Mouse (Mus musculus) left cerebral cortex, adult 2 months (tissue): ENCODE results near the gene Trmt10c. TPM values are rescaled to one million over a fixed set of nuclear protein-coding genes. Genes with fewer than 3 reads are reported as not detected.
"Not testable (repeated sequence)": the region's sequence is repeated elsewhere in the genome, so short reads cannot be mapped to it uniquely, and the experiment has no call there.

Experiments used
- DNase-seq, 2 experiments: peaks; one replicate each; pipeline ENCODE4 v3.0.0; 2021 to 2022; ENCODE audit warnings: low spot score in 2 of 2, mixed read lengths in 1 of 2; ENCODE audit errors: extremely low spot score in 1 of 2
- H3K27ac ChIP-seq: fragments of 200-600 bp; 2 replicates; pipeline ENCODE4 v1.8.1; 2022
- H3K4me3 ChIP-seq: fragments of 200-600 bp; 2 replicates; pipeline ENCODE4 v1.8.1; 2022
- CTCF ChIP-seq: fragments of 200-600 bp; IDR thresholded peaks from 2 replicates; pipeline ENCODE4 v1.8.1; 2022; ENCODE audit warnings: antibody characterized with exemption, mild to moderate bottlenecking, moderate library complexity
- intact Hi-C: fragments of 180-260 bp; cut with DNase I; formaldehyde crosslinking; loops from one replicate; pipeline ENCODE4 v1.15.1; 2025
- long read RNA-seq, 2 experiments: library from polyadenylated mRNA; stranded (forward); transcript quantifications; one replicate each; pipeline ENCODE4 v2.0.0; 2021; ENCODE audit warnings: borderline mapping rate in 2 of 2
- total RNA-seq, 2 experiments: library from RNA; stranded (reverse); gene quantifications; 2 replicates each; pipeline ENCODE4 v1.2.3; 2021

Trmt10c gene
- total RNA-seq: 10 to 100 TPM in 1 of 2 experiments, 1 to 10 TPM in 1; 9.6 to 10.2 TPM
- long read RNA-seq, experiment 1, transcript Trmt10c-201 (2 exons, 3,002 nt): major isoform, 7 of 7 reads
- long read RNA-seq, experiment 1, partial matches to known transcripts: 0 of 7 reads
- long read RNA-seq, experiment 1, other reads (novel, unspliced or antisense): 0 of 7 reads
- long read RNA-seq, experiment 2, transcript Trmt10c-201 (2 exons, 3,002 nt): major isoform, 7 of 8 reads
- long read RNA-seq, experiment 2, partial matches to known transcripts: 0 of 8 reads
- long read RNA-seq, experiment 2, other reads (novel, unspliced or antisense): 1 of 8 reads

DNA sequence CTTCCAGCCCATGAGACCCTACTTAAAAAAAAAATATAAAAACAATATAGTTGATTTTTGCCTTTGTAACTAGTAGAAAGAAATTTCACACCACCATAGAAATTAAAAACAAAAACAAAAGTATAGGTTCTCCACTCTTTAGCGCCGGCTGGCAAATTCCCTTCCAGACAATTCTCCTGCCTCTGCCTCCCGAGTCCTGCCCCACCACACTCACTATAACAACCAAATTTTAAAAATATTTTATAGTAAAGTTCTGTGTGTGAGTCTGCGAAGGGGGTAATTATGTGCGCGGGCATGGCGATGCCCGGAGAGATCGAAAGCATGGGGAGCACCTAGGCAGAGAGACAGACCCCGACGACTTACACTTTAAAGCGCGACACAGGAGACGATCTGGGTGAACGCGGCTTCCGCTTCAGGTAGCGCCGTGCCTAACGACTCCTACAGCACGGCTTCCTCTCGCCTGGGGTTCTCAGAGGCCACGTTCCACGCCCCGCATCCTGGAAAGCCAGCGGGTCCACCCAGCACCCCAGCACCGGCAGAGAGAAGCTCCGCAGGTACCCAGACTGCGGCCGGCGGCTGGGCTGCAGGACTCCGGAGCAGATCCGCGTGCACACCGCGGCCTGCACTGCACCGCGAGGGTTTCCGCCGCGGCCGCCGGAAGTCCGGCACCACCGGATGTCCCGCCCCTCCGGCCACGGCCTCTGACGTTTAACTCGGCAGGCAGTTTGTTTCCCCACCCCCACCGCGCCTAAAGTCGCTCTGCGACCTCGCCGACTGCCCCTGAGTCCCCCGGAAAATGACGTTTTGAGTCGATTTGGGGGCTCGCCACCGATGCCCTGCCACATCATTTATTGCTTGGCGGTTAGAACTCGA lies at the start of gene Trmt10c:
Gene Trmt10c (minus strand): TSS at position 682 of the 873 bp plus-strand sequence.
- Histone ChIP-seq H3K4me3 (peak within 1 kb of the TSS; percentile 91), H3K27ac (peak within 1 kb of the TSS; percentile 87)
- intact Hi-C loops: loop anchor here (1.0 kb wide), 1 partner anchor 8 kb away; the partner anchor contains the start of gene Pcnp
- TF ChIP-seq CTCF: no peak
- peak; percentile 92 to 96 for DNase-seq

DNA sequence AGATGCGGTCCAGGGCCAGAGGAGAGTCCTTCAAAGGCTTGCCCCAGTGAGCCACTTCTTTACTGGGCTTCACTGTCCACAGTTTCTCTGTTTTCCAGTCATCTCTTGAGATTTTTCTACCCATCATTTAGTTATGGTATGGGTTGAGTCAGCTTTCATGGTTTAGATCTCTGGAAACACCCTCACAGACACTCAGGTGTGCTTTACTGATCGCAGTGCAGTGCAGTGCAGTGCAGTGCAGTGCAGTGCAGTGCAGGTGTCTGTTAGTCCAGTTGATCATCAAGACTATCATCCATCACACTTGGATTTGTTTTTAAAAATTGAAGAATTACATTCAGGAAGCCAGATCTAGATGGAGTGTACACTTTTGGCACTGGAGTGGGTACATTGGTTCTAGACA lies 48.7 kb upstream of the Trmt10c start:
- intact Hi-C loops: no loop called here
- DNase-seq: no peak
- Histone ChIP-seq H3K4me3 (no peak overlapping the region), H3K27ac (no peak overlapping the region)
- TF ChIP-seq CTCF: no peak

DNA sequence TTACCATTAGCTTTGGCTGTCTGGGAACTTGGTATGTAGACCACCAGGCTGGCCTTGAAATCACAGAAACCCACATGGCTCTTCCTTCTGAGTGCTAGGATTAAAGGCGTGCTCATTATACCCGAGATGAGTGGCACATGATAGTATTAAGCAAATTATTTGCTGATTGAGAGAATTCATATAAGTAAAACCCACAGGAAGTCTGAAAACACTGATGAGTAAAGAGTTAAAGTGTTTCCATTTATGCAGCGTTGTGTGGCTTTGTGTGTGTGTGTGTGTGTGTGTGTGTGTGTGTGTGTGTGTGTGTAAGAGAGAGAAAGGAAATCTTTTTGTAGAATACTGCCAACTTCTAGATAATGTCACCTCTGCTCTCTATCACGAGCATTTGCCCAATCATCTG lies 44.1 kb upstream of the Trmt10c start:
- Histone ChIP-seq H3K4me3 (no peak overlapping the region), H3K27ac (no peak overlapping the region)
- DNase-seq: no peak
- no peak for TF ChIP-seq CTCF
- intact Hi-C loops: no loop called here

DNA sequence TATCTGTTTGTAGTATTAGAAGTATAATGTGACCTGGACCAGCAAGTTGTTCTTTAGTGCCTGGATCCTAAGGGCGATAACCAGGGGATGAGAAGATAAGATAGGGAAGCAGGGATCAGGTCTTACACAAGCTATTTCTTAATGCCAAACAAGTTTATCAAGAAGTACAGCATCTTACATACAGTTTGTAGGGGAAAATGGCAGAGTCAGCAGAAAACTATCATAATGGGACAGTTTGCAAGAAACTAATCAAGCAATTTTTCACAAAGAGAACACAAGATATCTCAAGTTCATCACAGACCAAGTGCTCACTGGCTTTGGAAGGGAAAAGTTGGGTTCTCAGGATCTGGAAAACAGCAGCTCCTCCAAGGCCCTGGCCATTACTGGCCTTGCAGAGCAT lies 41.8 kb upstream of the Trmt10c start:
- Histone ChIP-seq H3K4me3 (no peak overlapping the region), H3K27ac (no peak overlapping the region)
- intact Hi-C loops: no loop called here
- no peak for DNase-seq
- no peak for TF ChIP-seq CTCF

DNA sequence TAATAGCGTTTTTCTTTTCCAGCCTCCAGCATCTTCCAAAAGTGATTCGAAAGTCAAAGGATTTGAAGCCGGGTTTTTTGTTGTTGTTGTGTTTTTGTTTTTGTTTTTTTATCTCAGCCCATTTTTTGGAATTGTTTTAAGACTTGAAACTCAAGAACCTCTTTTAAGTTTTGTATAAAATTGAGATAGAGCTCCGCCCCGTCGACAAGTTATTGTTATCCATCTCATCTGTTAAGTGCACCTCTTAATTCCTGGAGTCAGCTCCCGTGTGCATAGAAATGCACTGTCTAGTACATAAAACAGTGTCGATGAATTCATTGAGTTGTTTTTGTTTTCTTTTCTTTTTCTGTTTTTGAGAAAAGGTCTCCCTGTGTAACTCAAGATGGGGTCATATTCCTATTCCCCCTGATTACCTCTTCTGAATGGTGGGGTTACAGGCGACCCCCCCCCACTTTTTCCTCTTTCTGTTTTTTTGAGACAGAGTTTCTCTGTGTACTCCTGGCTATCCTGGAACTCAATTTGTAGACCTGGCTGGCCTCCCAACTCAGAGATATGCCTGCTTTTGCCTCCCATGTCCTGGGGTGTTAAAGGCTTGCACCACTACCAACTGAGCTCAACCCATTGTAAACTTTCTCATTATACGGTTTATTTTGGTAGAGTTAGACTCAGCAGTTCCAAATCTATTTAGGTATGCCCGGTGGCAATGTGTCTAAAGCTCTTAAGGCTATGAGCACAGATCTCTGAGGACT lies 38.7 kb upstream of the Trmt10c start:
- Histone ChIP-seq H3K4me3 (peak overlapping the region; percentile 90), H3K27ac (peak overlapping the region; percentile 98)
- DNase-seq: no peak
- intact Hi-C loops: no loop called here
- TF ChIP-seq CTCF: no peak

DNA sequence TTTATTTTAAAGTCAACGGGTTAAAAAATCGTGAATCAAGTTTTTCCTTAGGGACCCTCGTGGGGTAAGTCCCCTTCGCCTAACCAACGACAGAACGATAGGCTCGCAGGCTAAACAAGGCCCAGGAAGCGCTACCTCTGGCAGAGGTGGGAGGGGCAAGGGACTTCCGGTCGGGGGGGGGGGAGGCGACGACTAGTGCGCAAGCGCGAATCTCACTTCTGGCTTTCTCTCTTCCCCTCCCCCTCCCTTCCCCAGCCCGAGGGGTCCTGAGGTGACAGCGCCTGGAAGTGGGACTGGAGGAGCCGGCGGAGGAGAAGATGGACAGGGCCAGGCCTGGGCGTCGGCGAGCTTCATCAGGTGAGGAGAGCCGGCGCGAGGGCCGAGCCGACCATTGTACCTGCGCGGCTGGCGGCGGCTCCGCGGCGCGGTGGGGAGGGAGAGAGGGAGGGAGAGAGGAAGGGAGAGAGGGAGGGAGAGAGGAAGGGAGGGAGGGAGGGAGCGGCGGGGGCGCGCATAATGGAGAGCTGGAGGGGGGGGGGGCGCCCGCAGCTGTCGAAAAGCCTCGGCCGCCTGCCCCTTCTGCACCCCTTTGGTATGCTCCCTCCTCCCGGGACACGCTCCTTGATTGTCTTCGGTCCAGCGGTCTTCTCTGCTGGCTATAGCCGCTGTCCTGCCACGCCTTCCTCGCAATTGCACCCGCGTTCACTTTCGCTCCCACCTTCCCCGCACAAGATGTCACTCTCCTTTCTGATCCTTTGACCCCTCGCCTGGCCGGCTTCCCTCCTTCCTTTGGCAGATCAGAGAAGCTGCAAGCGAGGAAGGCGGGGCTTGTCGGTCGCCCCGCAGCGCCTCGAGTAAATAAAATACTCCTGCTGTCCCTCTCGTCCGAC lies 37.8 kb upstream of the Trmt10c start:
- peak overlapping the region; percentile 98 for H3K27ac ChIP-seq
- H3K4me3 ChIP-seq: peak overlapping the region; percentile 90
- peak; percentile 77 to 80 for DNase-seq
- no peak for TF ChIP-seq CTCF
- intact Hi-C loops: loop anchor here (2.0 kb wide), 1 partner anchor 45 kb away; no protein-coding TSS in a partner anchor

DNA sequence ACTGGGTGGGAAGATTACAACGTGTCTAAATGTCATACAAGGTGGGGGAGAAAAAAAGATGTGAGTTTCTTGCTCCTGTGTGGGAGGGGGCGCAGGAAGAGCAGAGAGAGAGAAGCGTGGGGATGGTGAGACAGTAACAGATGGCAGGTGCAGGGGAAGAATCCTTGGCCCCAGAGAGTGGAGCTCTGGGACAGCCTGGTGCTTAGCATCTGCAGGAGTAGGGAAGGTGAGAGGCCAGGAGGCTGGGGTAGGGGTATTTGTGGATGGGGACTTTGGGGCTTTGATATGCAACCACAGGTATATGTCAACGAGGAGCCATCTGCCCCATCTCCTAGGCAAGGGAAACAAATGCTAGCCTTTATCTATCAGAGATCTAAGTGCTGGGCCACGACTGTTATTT lies 36.9 kb upstream of the Trmt10c start:
- H3K27ac ChIP-seq: peak overlapping the region; percentile 98

DNA sequence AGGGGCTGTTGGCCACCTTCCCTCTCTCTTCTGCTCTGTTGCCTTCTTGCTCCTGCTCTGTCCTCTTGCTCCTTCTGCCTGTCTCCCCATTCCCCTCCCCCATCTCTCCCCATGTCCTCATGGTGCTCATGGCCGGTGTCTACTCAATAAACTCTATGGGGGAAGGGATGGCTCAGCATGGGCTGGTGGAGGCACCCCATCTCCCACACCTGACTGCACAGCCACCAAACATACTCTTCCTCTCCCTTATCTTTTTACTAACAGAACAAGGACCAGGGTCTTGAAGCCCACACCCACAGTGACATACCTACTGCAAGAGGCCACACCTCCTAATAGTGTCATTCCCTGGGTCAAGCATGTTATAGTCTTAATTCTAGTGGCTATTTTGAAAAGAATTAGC lies 36.5 kb upstream of the Trmt10c start:
- no peak for TF ChIP-seq CTCF
- H3K4me3 ChIP-seq: no peak overlapping the region
- no peak overlapping the region for H3K27ac ChIP-seq
- intact Hi-C loops: loop anchor here (2.0 kb wide), 1 partner anchor 43 kb away; no protein-coding TSS in a partner anchor
- DNase-seq: no peak

More for the DNA sequence above, 36.9 kb upstream of the Trmt10c start:
- intact Hi-C loops: loop anchor here (2.0 kb wide), 1 partner anchor 44 kb away; no protein-coding TSS in a partner anchor
- no peak for TF ChIP-seq CTCF
- peak in 1 of 2 experiments; percentile 15 for DNase-seq
- H3K4me3 ChIP-seq: peak overlapping the region; percentile 90; the same call in 1 of the 2 replicates

DNA sequence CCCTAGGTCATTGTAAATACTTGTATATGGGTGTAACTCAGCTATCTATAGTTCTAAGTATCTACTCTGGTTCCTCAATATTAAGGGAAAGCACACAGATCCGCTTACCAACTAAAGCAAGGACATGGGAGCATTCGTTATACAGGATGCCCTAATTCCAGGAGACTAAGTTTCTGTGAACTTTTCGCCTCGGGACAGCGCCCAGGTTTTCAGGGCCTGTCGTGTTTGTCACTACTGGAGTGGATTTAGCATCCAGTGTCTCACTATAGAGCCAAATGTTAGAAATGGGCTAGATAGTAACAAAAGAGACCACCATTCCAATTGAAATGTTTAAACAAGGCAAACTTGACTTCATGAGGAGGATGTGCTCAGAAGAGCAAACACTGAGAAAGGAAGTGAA lies 35.5 kb upstream of the Trmt10c start:
- H3K4me3 ChIP-seq, DNase-seq, H3K27ac ChIP-seq, intact Hi-C loops: not testable (repeated sequence)

DNA sequence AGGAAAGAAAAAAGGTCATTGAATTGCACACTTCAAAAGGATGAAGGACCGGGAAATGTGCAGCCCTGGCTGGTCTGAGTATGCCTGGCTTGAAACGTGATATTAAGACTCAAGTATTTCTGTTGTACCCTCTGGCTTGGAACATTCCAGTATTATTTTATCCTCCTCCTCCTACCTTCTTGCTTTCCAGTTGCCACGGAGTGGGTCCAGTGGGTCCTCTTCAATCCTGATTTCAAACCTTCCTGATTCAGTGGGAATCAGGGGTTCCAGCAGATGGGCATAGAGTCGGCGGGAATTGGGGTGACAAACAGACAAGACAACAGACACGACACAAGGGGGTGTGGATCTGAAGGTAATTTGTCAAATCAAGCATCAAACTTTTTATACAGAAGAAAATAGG lies 34.9 kb upstream of the Trmt10c start:
- TF ChIP-seq CTCF: no peak
- DNase-seq: no peak
- intact Hi-C loops: no loop called here
- no peak overlapping the region for H3K27ac ChIP-seq
- H3K4me3 ChIP-seq: no peak overlapping the region
